Mouse (Mus musculus): ENCODE results near the gene Pls1. TPM values are rescaled to one million over a fixed set of nuclear protein-coding genes. Genes with fewer than 3 reads are reported as not detected.
A peak's percentile ranks its signal among the peaks of the same experiment; 100 is the strongest.

The Pls1 gene
- polyA plus RNA-seq, 1 experiment from 2014 or later: 9.4 TPM

DNA sequence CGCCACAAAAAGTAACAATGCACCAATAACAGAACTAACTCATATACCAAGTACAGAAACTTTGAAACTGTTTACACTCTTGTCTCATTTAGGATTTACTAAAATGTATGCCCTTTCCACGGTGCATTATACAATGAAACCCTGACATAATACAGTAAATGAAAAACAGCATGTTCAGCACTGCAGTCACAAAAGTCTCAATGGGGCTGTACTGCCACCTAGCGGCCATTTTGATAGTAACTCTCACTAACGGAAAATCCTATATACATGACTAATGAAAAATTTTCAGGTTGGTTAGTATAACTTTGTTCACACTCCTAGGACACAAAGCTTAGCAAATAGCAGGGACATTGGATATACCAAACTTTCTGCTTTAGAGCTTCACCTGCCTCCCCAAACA lies 7.8 kb upstream of the Pls1 start:
- no peak overlapping the region for H3K4me2 ChIP-seq
- peak; percentile 89 for TF ChIP-seq CTCF (IDR thresholded peaks at IDR 0.05; ENCODE audit: low read depth)

GRCm38 (mm10) chr9:95851671-95852070 lies 6.6 kb upstream of the Pls1 start:
- DNase-seq: no peak
- H3K36me3 ChIP-seq (ENCODE audit: insufficient read depth): no peaks in the 10 kb centered on the region
- no peak overlapping the region for H3K4me2 ChIP-seq
- no peak overlapping the region for H3K9ac ChIP-seq
- no peak overlapping the region for H3K4me3 ChIP-seq (ENCODE audit: low read depth, low read length)
- TF ChIP-seq CTCF (IDR thresholded peaks at IDR 0.05; ENCODE audit: low read depth): no peak
- no peaks in the 10 kb centered on the region for H3K27me3 ChIP-seq (ENCODE audit: insufficient read depth, low read length)
- H3K9me3 ChIP-seq (ENCODE audit: low read depth, low read length): no peaks in the 10 kb centered on the region
- H3K4me1 ChIP-seq (ENCODE audit: insufficient read depth): no peaks in the 10 kb centered on the region
- H3K27ac ChIP-seq (ENCODE audit: low read depth): no peak overlapping the region
- no peak for ATAC-seq (ENCODE audit: insufficient read depth)
- 70% methylated on average over 11 of the region's 11 CpGs for WGBS

More for the DNA sequence above, 7.8 kb upstream of the Pls1 start:
- no peak overlapping the region for H3K27ac ChIP-seq (ENCODE audit: low read depth)
- no peaks in the 10 kb centered on the region for H3K4me1 ChIP-seq (ENCODE audit: insufficient read depth)
- H3K36me3 ChIP-seq (ENCODE audit: insufficient read depth): no peaks in the 10 kb centered on the region
- ATAC-seq (ENCODE audit: insufficient read depth) (0 out of 2 replicates have a peak, but pooled peaks have one; percentile 5), DNase-seq (peak; percentile 96)
- no peak overlapping the region for H3K9ac ChIP-seq
- H3K27me3 ChIP-seq (ENCODE audit: insufficient read depth, low read length): no peaks in the 10 kb centered on the region
- no peak overlapping the region for H3K4me3 ChIP-seq (ENCODE audit: low read depth, low read length)
- no peaks in the 10 kb centered on the region for H3K9me3 ChIP-seq (ENCODE audit: low read depth, low read length)
- 26% methylated on average over 4 of the region's 4 CpGs for WGBS

GRCm38 (mm10) chr9:95845711-95846110 lies 600 bp upstream of the Pls1 start:
- TF ChIP-seq CTCF (IDR thresholded peaks at IDR 0.05; ENCODE audit: low read depth): no peak
- peak; percentile 28; the same call in 1 of the 2 replicates for ATAC-seq (ENCODE audit: insufficient read depth)
- Histone ChIP-seq H3K27ac (ENCODE audit: low read depth) (peak overlapping the region; percentile 14; the same call in 1 of the 2 replicates), H3K9me3 (ENCODE audit: low read depth, low read length) (no peaks in the 10 kb centered on the region), H3K36me3 (ENCODE audit: insufficient read depth) (no peaks in the 10 kb centered on the region), H3K9ac (no peak overlapping the region), H3K4me2 (peak overlapping the region; percentile 96), H3K27me3 (ENCODE audit: insufficient read depth, low read length) (peaks cover 16% of the 10 kb centered on the region), H3K4me1 (ENCODE audit: insufficient read depth) (no peaks in the 10 kb centered on the region), H3K4me3 (ENCODE audit: low read depth, low read length) (no peak overlapping the region; the same call in 1 of the 2 replicates)
- WGBS: 51% methylated on average over 4 of the region's 4 CpGs
- DNase-seq: no peak

DNA sequence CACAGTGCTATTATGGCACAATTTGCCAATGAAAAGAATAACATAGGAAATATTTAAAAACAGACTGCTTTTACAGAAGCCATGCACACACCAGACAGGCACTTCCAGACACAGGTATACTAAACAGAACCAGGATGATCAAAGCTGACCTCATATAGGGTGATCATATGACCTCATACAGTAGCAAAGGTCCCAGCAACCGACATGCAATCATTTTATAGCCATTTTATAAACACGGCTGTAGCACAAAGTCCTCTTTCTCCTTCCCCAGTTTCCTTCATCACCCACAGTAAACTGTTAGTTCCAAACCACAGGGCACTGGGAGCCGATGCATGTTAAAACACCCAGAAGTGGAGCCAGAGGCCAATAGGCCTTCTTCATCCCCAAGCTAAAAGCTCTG lies 5.7 kb downstream of the Pls1 start:
- ATAC-seq (ENCODE audit: insufficient read depth) (no peak), DNase-seq (no peak)
- H3K36me3 ChIP-seq (ENCODE audit: insufficient read depth): no peaks in the 10 kb centered on the region
- H3K27ac ChIP-seq (ENCODE audit: low read depth): no peak overlapping the region
- no peak overlapping the region for H3K4me2 ChIP-seq
- H3K27me3 ChIP-seq (ENCODE audit: insufficient read depth, low read length): peaks cover 5% of the 10 kb centered on the region; the same call in 1 of the 2 replicates
- peaks cover 2% of the 10 kb centered on the region; the same call in 1 of the 2 replicates for H3K4me1 ChIP-seq (ENCODE audit: insufficient read depth)
- H3K9me3 ChIP-seq (ENCODE audit: low read depth, low read length): no peaks in the 10 kb centered on the region
- no peak overlapping the region for H3K9ac ChIP-seq
- no peak for TF ChIP-seq CTCF (IDR thresholded peaks at IDR 0.05; ENCODE audit: low read depth)
- 68% methylated on average over 3 of the region's 3 CpGs for WGBS
- no peak overlapping the region for H3K4me3 ChIP-seq (ENCODE audit: low read depth, low read length)

DNA sequence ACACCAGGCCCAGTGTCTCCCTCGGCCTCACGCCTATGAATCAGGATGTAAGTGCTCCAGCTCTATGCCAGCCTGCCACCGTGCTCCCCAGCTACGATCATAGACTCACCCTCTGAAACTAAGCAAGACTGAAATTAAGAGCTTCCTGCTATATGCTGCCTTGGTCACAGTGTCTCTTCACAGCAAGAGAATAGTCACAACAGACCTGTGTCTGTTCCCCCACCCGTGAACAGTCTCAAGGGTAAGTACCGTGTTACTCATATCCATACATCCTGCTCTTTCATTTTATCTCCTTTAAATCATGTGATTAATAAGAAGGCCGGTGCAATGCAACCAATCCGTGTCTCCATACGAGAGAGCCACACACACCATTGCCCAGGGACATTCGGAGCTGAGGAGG lies 9.4 kb downstream of the Pls1 start:
- Histone ChIP-seq H3K4me2 (no peak overlapping the region), H3K9ac (no peak overlapping the region), H3K27ac (ENCODE audit: low read depth) (no peak overlapping the region), H3K9me3 (ENCODE audit: low read depth, low read length) (no peaks in the 10 kb centered on the region), H3K4me1 (ENCODE audit: insufficient read depth) (peaks cover 4% of the 10 kb centered on the region; the same call in 1 of the 2 replicates), H3K4me3 (ENCODE audit: low read depth, low read length) (no peak overlapping the region), H3K27me3 (ENCODE audit: insufficient read depth, low read length) (no peaks in the 10 kb centered on the region), H3K36me3 (ENCODE audit: insufficient read depth) (no peaks in the 10 kb centered on the region)
- ATAC-seq (ENCODE audit: insufficient read depth) (no peak), DNase-seq (no peak)
- WGBS: 90% methylated on average over 10 of the region's 10 CpGs
- no peak for TF ChIP-seq CTCF (IDR thresholded peaks at IDR 0.05; ENCODE audit: low read depth)

GRCm38 (mm10) chr9:95834799-95835198 lies 10.3 kb downstream of the Pls1 start:
- Histone ChIP-seq H3K27ac (ENCODE audit: low read depth) (no peak overlapping the region; the same call in 1 of the 2 replicates), H3K4me3 (ENCODE audit: low read depth, low read length) (no peak overlapping the region), H3K9ac (no peak overlapping the region), H3K36me3 (ENCODE audit: insufficient read depth) (no peaks in the 10 kb centered on the region), H3K9me3 (ENCODE audit: low read depth, low read length) (no peaks in the 10 kb centered on the region), H3K4me1 (ENCODE audit: insufficient read depth) (peaks cover 4% of the 10 kb centered on the region; the same call in 1 of the 2 replicates), H3K4me2 (no peak overlapping the region), H3K27me3 (ENCODE audit: insufficient read depth, low read length) (no peaks in the 10 kb centered on the region)
- WGBS: 58% methylated on average over 3 of the region's 3 CpGs
- DNase-seq: no peak
- no peak for ATAC-seq (ENCODE audit: insufficient read depth)
- TF ChIP-seq CTCF (IDR thresholded peaks at IDR 0.05; ENCODE audit: low read depth): no peak

GRCm38 (mm10) chr9:95832758-95833157 lies 12.4 kb downstream of the Pls1 start:
- no peak for TF ChIP-seq CTCF (IDR thresholded peaks at IDR 0.05; ENCODE audit: low read depth)
- no peak overlapping the region for H3K9ac ChIP-seq
- peaks cover 4% of the 10 kb centered on the region; the same call in 1 of the 2 replicates for H3K4me1 ChIP-seq (ENCODE audit: insufficient read depth)
- no peak for DNase-seq
- no peaks in the 10 kb centered on the region for H3K36me3 ChIP-seq (ENCODE audit: insufficient read depth)
- no peaks in the 10 kb centered on the region for H3K9me3 ChIP-seq (ENCODE audit: low read depth, low read length)
- 90% methylated on average over 3 of the region's 3 CpGs for WGBS
- H3K4me3 ChIP-seq (ENCODE audit: low read depth, low read length): no peak overlapping the region
- H3K27me3 ChIP-seq (ENCODE audit: insufficient read depth, low read length): no peaks in the 10 kb centered on the region
- ATAC-seq (ENCODE audit: insufficient read depth): no peak
- H3K4me2 ChIP-seq: no peak overlapping the region
- H3K27ac ChIP-seq (ENCODE audit: low read depth): no peak overlapping the region

Measured in lung, embryonic 14.5 days (tissue).